Mouse (Mus musculus): ENCODE data around the gene Trcg1. TPM values are rescaled to one million over a fixed set of nuclear protein-coding genes. Genes with fewer than 3 reads are reported as not detected.

The Trcg1 gene
- polyA plus RNA-seq, 1 experiment from 2014 or later, result not detected

- DNase-seq, result no peak
- Histone ChIP-seq H3K4me1 (replicated peaks) (peaks cover 61% of the 10 kb centered on the region), H3K27me3 (peaks cover 25% of the 10 kb centered on the region), H3K27ac (no peak overlapping the region), H3K9ac (no peak overlapping the region), H3K4me2 (no peak overlapping the region), H3K9me3 (replicated peaks) (no peaks in the 10 kb centered on the region), H3K36me3 (no peaks in the 10 kb centered on the region), H3K4me3 (replicated peaks) (no peak overlapping the region)
- no peak for ATAC-seq (ENCODE audit: low read depth)
- 53% methylated on average over 5 of the region's 5 CpGs for WGBS (ENCODE audit: insufficient replicate concordance)
These were observed 28.8 kb downstream of the Trcg1 start for GRCm38 (mm10) chr9:57265125-57265524.

GRCm38 (mm10) chr9:57267421-57267820 is 31.1 kb downstream of the Trcg1 start:
- no peak overlapping the region for H3K27ac ChIP-seq
- 64% methylated on average over 5 of the region's 5 CpGs for WGBS (ENCODE audit: insufficient replicate concordance)
- H3K9me3 ChIP-seq (replicated peaks), result no peaks in the 10 kb centered on the region
- DNase-seq (no peak), ATAC-seq (ENCODE audit: low read depth) (no peak)
- H3K36me3 ChIP-seq, result no peaks in the 10 kb centered on the region
- no peak overlapping the region for H3K9ac ChIP-seq
- no peak overlapping the region for H3K4me3 ChIP-seq (replicated peaks)
- H3K4me1 ChIP-seq (replicated peaks), result peaks cover 52% of the 10 kb centered on the region
- peaks cover 47% of the 10 kb centered on the region for H3K27me3 ChIP-seq
- H3K4me2 ChIP-seq, result no peak overlapping the region

- no peak for ATAC-seq (ENCODE audit: low read depth)
- Histone ChIP-seq H3K27ac (no peak overlapping the region), H3K36me3 (no peaks in the 10 kb centered on the region), H3K9me3 (replicated peaks) (no peaks in the 10 kb centered on the region), H3K27me3 (peaks cover 52% of the 10 kb centered on the region), H3K9ac (peak overlapping the region; percentile 18; the same call in 1 of the 2 replicates), H3K4me1 (replicated peaks) (peaks cover 53% of the 10 kb centered on the region), H3K4me3 (replicated peaks) (no peak overlapping the region), H3K4me2 (no peak overlapping the region)
- WGBS (ENCODE audit: insufficient replicate concordance), result 22% methylated on average over 10 of the region's 10 CpGs
- no peak for DNase-seq
These were observed 31.7 kb downstream of the Trcg1 start for GRCm38 (mm10) chr9:57268078-57268477.

- Histone ChIP-seq H3K9ac (no peak overlapping the region), H3K9me3 (replicated peaks) (no peaks in the 10 kb centered on the region), H3K4me3 (replicated peaks) (no peak overlapping the region), H3K27me3 (peaks cover 49% of the 10 kb centered on the region), H3K27ac (no peak overlapping the region), H3K36me3 (no peaks in the 10 kb centered on the region), H3K4me1 (replicated peaks) (peaks cover 51% of the 10 kb centered on the region), H3K4me2 (no peak overlapping the region)
- 0 out of 2 replicates have a peak, but pooled peaks have one; percentile 26 for ATAC-seq (ENCODE audit: low read depth)
- 5% methylated on average over 3 of the region's 3 CpGs for WGBS (ENCODE audit: insufficient replicate concordance)
- no peak for DNase-seq
These were observed 32.2 kb downstream of the Trcg1 start for GRCm38 (mm10) chr9:57268575-57268974.

GRCm38 (mm10) chr9:57269384-57269783 is 33.0 kb downstream of the Trcg1 start:
- Histone ChIP-seq H3K36me3 (no peaks in the 10 kb centered on the region), H3K4me3 (replicated peaks) (no peak overlapping the region), H3K9me3 (replicated peaks) (no peaks in the 10 kb centered on the region), H3K9ac (no peak overlapping the region), H3K4me1 (replicated peaks) (peaks cover 51% of the 10 kb centered on the region), H3K27ac (no peak overlapping the region; the same call in 1 of the 2 replicates), H3K27me3 (peaks cover 49% of the 10 kb centered on the region), H3K4me2 (no peak overlapping the region)
- 29% methylated on average over 1 of the region's 1 CpGs for WGBS (ENCODE audit: insufficient replicate concordance)
- DNase-seq, result no peak
- ATAC-seq (ENCODE audit: low read depth), result no peak

GRCm38 (mm10) chr9:57270399-57270798 is 34.0 kb downstream of the Trcg1 start:
- Histone ChIP-seq H3K9ac (no peak overlapping the region), H3K4me3 (replicated peaks) (no peak overlapping the region), H3K9me3 (replicated peaks) (no peaks in the 10 kb centered on the region), H3K36me3 (no peaks in the 10 kb centered on the region), H3K27ac (0 out of 2 replicates have a peak overlapping the region, but pooled peaks have one; percentile 5), H3K27me3 (peaks cover 57% of the 10 kb centered on the region), H3K4me1 (replicated peaks) (peaks cover 49% of the 10 kb centered on the region), H3K4me2 (no peak overlapping the region)
- WGBS (ENCODE audit: insufficient replicate concordance), result 46% methylated on average over 8 of the region's 8 CpGs
- DNase-seq (no peak), ATAC-seq (ENCODE audit: low read depth) (no peak)

GRCm38 (mm10) chr9:57271081-57271480 is 34.7 kb downstream of the Trcg1 start:
- 63% methylated on average over 1 of the region's 1 CpGs for WGBS (ENCODE audit: insufficient replicate concordance)

GRCm38 (mm10) chr9:57271837-57272562 is 35.6 kb downstream of the Trcg1 start:
- no peak for ATAC-seq (ENCODE audit: low read depth)
- Histone ChIP-seq H3K36me3 (no peaks in the 10 kb centered on the region), H3K9me3 (replicated peaks) (no peaks in the 10 kb centered on the region), H3K27me3 (peaks cover 52% of the 10 kb centered on the region), H3K9ac (no peak overlapping the region), H3K4me2 (no peak overlapping the region), H3K27ac (no peak overlapping the region), H3K4me3 (replicated peaks) (no peak overlapping the region), H3K4me1 (replicated peaks) (peaks cover 42% of the 10 kb centered on the region)
- WGBS (ENCODE audit: insufficient replicate concordance), result 33% methylated on average over 9 of the region's 9 CpGs
- DNase-seq, result no peak

More at GRCm38 (mm10) chr9:57271081-57271480, 34.7 kb downstream of the Trcg1 start:
- ATAC-seq (ENCODE audit: low read depth) (no peak), DNase-seq (no peak)
- H3K4me1 ChIP-seq (replicated peaks), result peaks cover 45% of the 10 kb centered on the region
- H3K9ac ChIP-seq, result no peak overlapping the region
- H3K4me2 ChIP-seq, result no peak overlapping the region
- no peak overlapping the region for H3K27ac ChIP-seq
- no peak overlapping the region for H3K4me3 ChIP-seq (replicated peaks)
- no peaks in the 10 kb centered on the region for H3K9me3 ChIP-seq (replicated peaks)
- no peaks in the 10 kb centered on the region for H3K36me3 ChIP-seq
- H3K27me3 ChIP-seq, result peaks cover 53% of the 10 kb centered on the region

GRCm38 (mm10) chr9:57272902-57273804 is 36.8 kb downstream of the Trcg1 start:
- 18% methylated on average over 8 of the region's 8 CpGs for WGBS (ENCODE audit: insufficient replicate concordance)
- Histone ChIP-seq H3K36me3 (no peaks in the 10 kb centered on the region), H3K27ac (no peak overlapping the region), H3K9me3 (replicated peaks) (no peaks in the 10 kb centered on the region), H3K9ac (no peak overlapping the region), H3K4me3 (replicated peaks) (no peak overlapping the region), H3K4me2 (no peak overlapping the region), H3K27me3 (peaks cover 47% of the 10 kb centered on the region), H3K4me1 (replicated peaks) (peaks cover 37% of the 10 kb centered on the region)
- no peak for DNase-seq
- ATAC-seq (ENCODE audit: low read depth), result no peak

GRCm38 (mm10) chr9:57273805-57274494 is 37.6 kb downstream of the Trcg1 start:
- peaks cover 37% of the 10 kb centered on the region for H3K4me1 ChIP-seq (replicated peaks)
- no peak for ATAC-seq (ENCODE audit: low read depth)
- 36% methylated on average over 6 of the region's 6 CpGs for WGBS (ENCODE audit: insufficient replicate concordance)

GRCm38 (mm10) chr9:57276311-57276710 is 40.0 kb downstream of the Trcg1 start:
- Histone ChIP-seq H3K27ac (no peak overlapping the region), H3K9me3 (replicated peaks) (no peaks in the 10 kb centered on the region), H3K4me1 (replicated peaks) (peaks cover 42% of the 10 kb centered on the region), H3K4me3 (replicated peaks) (no peak overlapping the region), H3K9ac (no peak overlapping the region; the same call in 1 of the 2 replicates), H3K27me3 (peaks cover 49% of the 10 kb centered on the region), H3K4me2 (no peak overlapping the region), H3K36me3 (no peaks in the 10 kb centered on the region)
- DNase-seq (no peak), ATAC-seq (ENCODE audit: low read depth) (no peak)

More at GRCm38 (mm10) chr9:57273805-57274494, 37.6 kb downstream of the Trcg1 start:
- no peak for DNase-seq
- H3K36me3 ChIP-seq, result no peaks in the 10 kb centered on the region
- H3K9me3 ChIP-seq (replicated peaks), result no peaks in the 10 kb centered on the region
- no peak overlapping the region for H3K9ac ChIP-seq
- H3K4me2 ChIP-seq, result no peak overlapping the region
- no peak overlapping the region for H3K4me3 ChIP-seq (replicated peaks)
- no peak overlapping the region for H3K27ac ChIP-seq
- H3K27me3 ChIP-seq, result peaks cover 52% of the 10 kb centered on the region

All from liver, embryonic 13.5 days (tissue).